Mouse (Mus musculus): ENCODE measurements at regions not wholly inside any gene's neighbourhood (a gene's known extent, or its start where the extent isn't known, plus 50 kb on each side); places are given as distances from the start of the nearest gene placed in this dataset.
A peak's percentile ranks its signal among the peaks of the same experiment; 100 is the strongest.

GRCm38 (mm10) chrX:47330969-47331368, 561.8 kb downstream of the Smarca1 start:
- DNase-seq = no peak

GRCm38 (mm10) chrX:47328817-47329216, 564.0 kb downstream of the Smarca1 start:
- peak in 1 of 2 experiments; percentile 2 for DNase-seq

- DNase-seq = peak in 1 of 2 experiments; percentile 1
Measured at GRCm38 (mm10) chrX:47315810-47316209, 577.0 kb downstream of the Smarca1 start.

GRCm38 (mm10) chrX:47307140-47307539, 585.6 kb downstream of the Smarca1 start:
- DNase-seq = no peak

GRCm38 (mm10) chrX:47303547-47303946, 589.2 kb downstream of the Smarca1 start:
- DNase-seq = no peak

- DNase-seq = peak; percentile 13 to 42
Measured at GRCm38 (mm10) chrX:47292548-47293147, 600.1 kb downstream of the Smarca1 start.

Measured in cerebellum, postnatal 25 days (tissue).